Mouse (Mus musculus) myocyte (in vitro differentiated cells): Measurements from ENCODE around the gene Sall2.

ENCODE experiments used
- E2F4 ChIP-seq: IDR thresholded peaks from one replicate; pipeline ENCODE4 v1.6.1; 2011; ENCODE audit warnings: mild to moderate bottlenecking, control low read depth, moderate library complexity; ENCODE audit not compliant: insufficient read depth
- POLR2A ChIP-seq: IDR thresholded peaks from one replicate; pipeline ENCODE4 v1.6.1; 2011; ENCODE audit warnings: low read depth, mild to moderate bottlenecking, control low read depth, moderate library complexity; ENCODE audit not compliant: insufficient read length
- POLR2AphosphoS2 ChIP-seq: IDR thresholded peaks from one replicate; pipeline ENCODE4 v1.6.1; 2011; ENCODE audit warnings: low read depth, control low read depth; ENCODE audit not compliant: insufficient read length
- REST ChIP-seq: IDR thresholded peaks from one replicate; pipeline ENCODE4 v1.6.1; 2011; ENCODE audit warnings: mild to moderate bottlenecking, control low read depth, moderate library complexity; ENCODE audit not compliant: insufficient read depth, insufficient read length

- TF ChIP-seq E2F4 = no peak
- no peak for TF ChIP-seq POLR2AphosphoS2
- TF ChIP-seq POLR2A = no peak
- no peak for TF ChIP-seq REST
Measured at GRCm38 (mm10) chr14:52332171-52332570, 3.6 kb upstream of the Sall2 start.
